Mouse (Mus musculus): ENCODE results near the gene Ifna2.

The Ifna2 gene

DNA sequence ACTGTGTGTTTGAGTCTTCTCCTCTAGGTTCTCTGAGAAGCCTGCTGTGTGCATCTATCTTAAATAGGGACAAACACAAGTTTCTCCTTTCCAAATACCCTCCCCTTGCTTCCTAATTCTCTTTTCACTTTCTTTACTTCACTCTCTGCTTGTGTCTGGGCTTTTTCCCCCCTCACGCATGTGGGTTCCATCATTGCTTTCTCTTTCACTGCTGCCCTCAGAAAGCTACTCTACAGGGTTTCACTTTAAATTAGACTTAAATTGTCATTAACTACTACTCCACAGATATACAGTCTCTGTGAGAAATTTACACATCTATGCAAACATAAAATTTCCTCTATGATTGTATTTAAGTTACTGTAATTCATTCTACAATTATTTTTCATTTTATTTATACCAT lies at the start of gene Ifna2:
Gene Ifna2, minus strand, starts transcription at position 101 of the 400 bp plus-strand sequence.
- no peak for ATAC-seq (ENCODE audit: low TSS enrichment)

GRCm38 (mm10) chr4:88727324-88727723 lies 43.6 kb upstream of the Ifna2 start:
- peak; percentile 72; the same call in 1 of the 2 replicates for ATAC-seq (ENCODE audit: low TSS enrichment)

GRCm38 (mm10) chr4:88726727-88727126 lies 43.0 kb upstream of the Ifna2 start:
- no peak for ATAC-seq (ENCODE audit: low TSS enrichment)

DNA sequence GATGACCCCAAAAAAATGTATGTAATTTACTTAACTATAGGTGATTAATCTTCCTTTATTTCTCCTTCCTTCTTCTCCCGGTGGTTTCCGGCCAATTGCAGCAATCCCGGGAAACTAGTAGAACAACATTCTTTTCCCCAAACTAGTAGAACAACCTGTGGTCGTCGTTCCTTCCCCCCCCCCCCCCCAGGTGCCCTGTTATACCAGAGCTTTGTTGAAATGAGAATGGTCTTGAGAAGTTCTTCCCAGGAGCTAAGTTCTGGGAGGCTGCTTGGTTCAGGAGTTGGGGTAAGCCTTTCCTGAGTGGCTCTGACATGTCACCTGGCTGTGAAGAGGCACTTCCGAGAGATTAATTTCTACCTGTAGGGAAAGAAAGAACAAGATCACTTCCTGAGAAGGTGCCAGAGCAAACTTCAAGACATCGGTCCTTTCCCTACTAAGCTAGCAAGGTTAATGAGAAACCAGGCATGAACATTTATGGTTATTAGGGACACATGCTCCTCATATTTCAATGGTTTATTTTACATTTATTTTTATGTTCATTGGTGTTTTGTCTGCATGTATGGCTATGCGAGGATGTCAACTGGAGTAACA lies 39.9 kb upstream of the Ifna2 start:
- ATAC-seq (ENCODE audit: low TSS enrichment) = no peak

GRCm38 (mm10) chr4:88721791-88722721 lies 38.3 kb upstream of the Ifna2 start, which contains the start of the genes Gm26566 and Klhl9:
Gene Gm26566 (plus strand): TSS chr4:88721805.
Gene Klhl9 (minus strand): TSS chr4:88722465.
- ATAC-seq (ENCODE audit: low TSS enrichment) = peak; percentile 90

- ATAC-seq (ENCODE audit: low TSS enrichment) = no peak
These were observed 35.0 kb upstream of the Ifna2 start for GRCm38 (mm10) chr4:88718715-88719114.

GRCm38 (mm10) chr4:88715059-88715458 lies 31.3 kb upstream of the Ifna2 start:
- ATAC-seq (ENCODE audit: low TSS enrichment) = no peak

GRCm38 (mm10) chr4:88714281-88714680 lies 30.6 kb upstream of the Ifna2 start:
- ATAC-seq (ENCODE audit: low TSS enrichment) = no peak

- no peak for ATAC-seq (ENCODE audit: low TSS enrichment)
These were observed 23.6 kb upstream of the Ifna2 start for GRCm38 (mm10) chr4:88707128-88707826.

GRCm38 (mm10) chr4:88705924-88706323 lies 22.2 kb upstream of the Ifna2 start:
- ATAC-seq (ENCODE audit: low TSS enrichment) = no peak

GRCm38 (mm10) chr4:88699301-88699700 lies 15.6 kb upstream of the Ifna2 start:
- no peak for ATAC-seq (ENCODE audit: low TSS enrichment)

DNA sequence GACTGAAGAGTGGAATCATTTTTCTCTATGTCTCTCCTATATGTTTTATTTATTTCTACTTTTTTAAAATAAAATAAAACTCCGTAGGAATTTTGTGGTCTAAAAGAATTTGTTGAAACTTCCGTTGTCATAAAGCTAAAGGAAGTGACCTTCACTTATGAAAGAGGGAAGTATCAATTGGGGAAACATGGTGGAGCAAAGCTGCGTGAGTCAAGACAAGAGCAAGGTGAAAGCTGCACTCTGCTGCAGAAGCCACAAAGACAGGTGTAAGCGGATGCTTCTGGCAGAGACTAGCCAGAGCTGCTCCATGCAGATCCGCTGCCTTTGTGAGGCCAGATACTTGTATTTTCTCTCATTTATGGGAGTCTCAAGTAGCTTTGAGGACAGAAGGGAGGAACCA lies 15.1 kb upstream of the Ifna2 start:
- ATAC-seq (ENCODE audit: low TSS enrichment) = no peak

- ATAC-seq (ENCODE audit: low TSS enrichment) = no peak
These were observed 14.0 kb upstream of the Ifna2 start for GRCm38 (mm10) chr4:88697753-88698152.

- no peak for ATAC-seq (ENCODE audit: low TSS enrichment)
These were observed 13.4 kb upstream of the Ifna2 start for GRCm38 (mm10) chr4:88697108-88697507.

GRCm38 (mm10) chr4:88696237-88696884 lies 12.6 kb upstream of the Ifna2 start:
- ATAC-seq (ENCODE audit: low TSS enrichment) = peak; percentile 98

- no peak for ATAC-seq (ENCODE audit: low TSS enrichment)
These were observed 9.7 kb upstream of the Ifna2 start for GRCm38 (mm10) chr4:88693392-88693791.

GRCm38 (mm10) chr4:88692537-88692936 lies 8.8 kb upstream of the Ifna2 start:
- no peak for ATAC-seq (ENCODE audit: low TSS enrichment)

- ATAC-seq (ENCODE audit: low TSS enrichment) = no peak
These were observed 7.5 kb upstream of the Ifna2 start, which contains the start of gene Ifnab for GRCm38 (mm10) chr4:88691259-88691658. Gene Ifnab (minus strand): TSS chr4:88691359.

DNA sequence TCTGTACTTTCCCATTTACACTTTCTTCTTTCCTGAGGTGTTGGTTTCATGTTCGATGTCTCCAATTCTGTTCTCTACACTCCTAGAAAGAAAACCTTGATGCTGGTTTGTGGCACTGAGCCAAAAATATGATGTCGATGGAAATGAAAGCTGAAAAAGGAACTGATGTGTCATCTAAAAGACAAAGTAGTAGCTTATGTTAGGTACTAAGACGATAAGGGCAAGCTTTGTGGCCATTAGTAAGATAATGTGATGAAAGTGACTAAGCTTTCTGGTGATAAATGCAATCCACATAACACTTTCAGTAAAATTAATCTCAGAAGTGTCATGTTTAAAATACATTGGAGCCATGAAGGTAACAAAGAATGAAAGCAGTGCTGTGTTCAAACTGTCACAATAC lies 2.4 kb downstream of the Ifna2 start:
- ATAC-seq (ENCODE audit: low TSS enrichment) = no peak

GRCm38 (mm10) chr4:88680362-88680761 lies 3.4 kb downstream of the Ifna2 start:
- ATAC-seq (ENCODE audit: low TSS enrichment) = peak; percentile 88; the same call in 1 of the 2 replicates

GRCm38 (mm10) chr4:88676824-88677223 lies 6.9 kb downstream of the Ifna2 start, which contains the start of gene Ifna16:
Gene Ifna16 (minus strand): TSS chr4:88676924.
- ATAC-seq (ENCODE audit: low TSS enrichment) = no peak

DNA sequence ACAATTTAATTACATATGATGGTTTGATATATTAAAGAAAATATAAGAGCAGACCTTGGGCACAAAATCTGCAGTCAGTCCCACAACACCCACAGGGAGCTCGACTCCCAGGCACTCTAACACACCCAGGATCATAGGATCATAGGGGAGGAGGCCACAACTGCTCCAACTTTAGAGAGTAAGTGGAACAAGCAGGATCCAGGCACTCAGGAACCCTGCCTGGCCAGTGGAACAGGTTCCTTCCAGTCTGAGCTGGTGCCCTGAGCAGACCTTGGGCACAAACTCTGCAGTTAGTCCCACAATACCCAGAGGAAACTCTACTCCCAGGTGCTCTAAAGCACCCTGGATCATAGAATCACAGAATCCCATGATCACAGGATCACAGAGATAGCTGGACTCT lies 28.3 kb downstream of the Ifna2 start:
- no peak for ATAC-seq (ENCODE audit: low TSS enrichment)

Measured in frontal cortex, adult (tissue).